Mouse (Mus musculus) thymus, postnatal 25 days (tissue): ENCODE measurements around the gene Gm49425.
"Not testable (repeated sequence)": the region's sequence is repeated elsewhere in the genome, so short reads cannot be mapped to it uniquely, and the experiment has no call there.

Source experiments
- DNase-seq: peaks from one replicate; pipeline ENCODE4 v3.0.0; 2022

Gene Gm49425

GRCm38 (mm10) chr15:101517161-101517560, at the start of gene Gm49425:
Gm49425 (minus strand) TSS chr15:101517261.
- not testable (repeated sequence) for DNase-seq

- no peak for DNase-seq
These were observed 45.8 kb upstream of the Gm49425 start, which contains the start of gene Krt90 for GRCm38 (mm10) chr15:101562850-101563249. Krt90 (minus strand) TSS chr15:101562950.

- no peak for DNase-seq
These were observed 41.1 kb upstream of the Gm49425 start for GRCm38 (mm10) chr15:101558034-101558646.

GRCm38 (mm10) chr15:101553169-101553568, 36.1 kb upstream of the Gm49425 start:
- DNase-seq = peak; percentile 62

GRCm38 (mm10) chr15:101552188-101552587, 35.1 kb upstream of the Gm49425 start:
- no peak for DNase-seq

GRCm38 (mm10) chr15:101550567-101550966, 33.5 kb upstream of the Gm49425 start, which contains the start of gene Krt82:
Krt82 (minus strand) TSS chr15:101550667.
- no peak for DNase-seq

GRCm38 (mm10) chr15:101544478-101544877, 27.4 kb upstream of the Gm49425 start:
- DNase-seq = no peak

- no peak for DNase-seq
These were observed 25.5 kb upstream of the Gm49425 start for GRCm38 (mm10) chr15:101542543-101542942.

- no peak for DNase-seq
These were observed 21.5 kb upstream of the Gm49425 start for GRCm38 (mm10) chr15:101538580-101538900.

- no peak for DNase-seq
These were observed 21.0 kb upstream of the Gm49425 start for GRCm38 (mm10) chr15:101537864-101538579.

- no peak for DNase-seq
These were observed 19.2 kb upstream of the Gm49425 start for GRCm38 (mm10) chr15:101536054-101536850.

GRCm38 (mm10) chr15:101532720-101533119, 15.7 kb upstream of the Gm49425 start, which contains the start of gene Krt84:
Krt84 (minus strand) TSS chr15:101532820.
- DNase-seq = no peak

- DNase-seq = no peak
These were observed 5.6 kb upstream of the Gm49425 start for GRCm38 (mm10) chr15:101522556-101523232.

- peak; percentile 39 for DNase-seq
These were observed 2.7 kb upstream of the Gm49425 start for GRCm38 (mm10) chr15:101519792-101520191.

GRCm38 (mm10) chr15:101508247-101508646, 8.8 kb downstream of the Gm49425 start:
- DNase-seq = no peak

GRCm38 (mm10) chr15:101506896-101507758, 9.9 kb downstream of the Gm49425 start:
- no peak for DNase-seq

- no peak for DNase-seq
These were observed 19.9 kb downstream of the Gm49425 start for GRCm38 (mm10) chr15:101497181-101497580.

GRCm38 (mm10) chr15:101495266-101495665, 21.8 kb downstream of the Gm49425 start:
- DNase-seq = no peak

- no peak for DNase-seq
These were observed 22.9 kb downstream of the Gm49425 start for GRCm38 (mm10) chr15:101494203-101494602.

GRCm38 (mm10) chr15:101493713-101494112, 23.3 kb downstream of the Gm49425 start:
- DNase-seq = no peak

GRCm38 (mm10) chr15:101492718-101493117, 24.3 kb downstream of the Gm49425 start:
- DNase-seq = no peak

- no peak for DNase-seq
These were observed 25.6 kb downstream of the Gm49425 start, which contains the start of gene Krt83 for GRCm38 (mm10) chr15:101491431-101491830. Krt83 (minus strand) TSS chr15:101491512.
